Mouse (Mus musculus): ENCODE data around the gene Gm45623. TPM values are rescaled to one million over a fixed set of nuclear protein-coding genes. Genes with fewer than 3 reads are reported as not detected.

The Gm45623 gene
- total RNA-seq, 2 experiments from 2014 or later, result not detected

Other genes starting within 250 kb of the Gm45623 start
- under 1 TPM; 0.47 to 0.49 TPM for gene Fbxl21, start 231.4 kb downstream of the Gm45623 start, total RNA-seq (2021)
- not detected for gene Lect2, start 205.3 kb downstream of the Gm45623 start, total RNA-seq (2021)
- 10 to 100 TPM; 61.2 to 76.3 TPM for gene Tgfbi, start 144.3 kb downstream of the Gm45623 start, total RNA-seq (2021)
- 10 to 100 TPM; 31.7 to 38.2 TPM for gene Smad5, start 50.8 kb downstream of the Gm45623 start, total RNA-seq (2021)
- not detected for gene Trpc7, start 142.2 kb upstream of the Gm45623 start, total RNA-seq (2021)